Mouse (Mus musculus) E14TG2a.4 (cell line): ENCODE results near the gene Cblb.

Experiments
- CTCF ChIP-seq: conservative IDR thresholded peaks from 2 replicates; pipeline ENCODE4 v1.5.1; 2014; ENCODE audit warnings: low read length
- POU5F1 ChIP-seq: IDR thresholded peaks from 2 replicates; pipeline ENCODE4 v1.6.1; 2014; ENCODE audit warnings: low read length, borderline replicate concordance

DNA sequence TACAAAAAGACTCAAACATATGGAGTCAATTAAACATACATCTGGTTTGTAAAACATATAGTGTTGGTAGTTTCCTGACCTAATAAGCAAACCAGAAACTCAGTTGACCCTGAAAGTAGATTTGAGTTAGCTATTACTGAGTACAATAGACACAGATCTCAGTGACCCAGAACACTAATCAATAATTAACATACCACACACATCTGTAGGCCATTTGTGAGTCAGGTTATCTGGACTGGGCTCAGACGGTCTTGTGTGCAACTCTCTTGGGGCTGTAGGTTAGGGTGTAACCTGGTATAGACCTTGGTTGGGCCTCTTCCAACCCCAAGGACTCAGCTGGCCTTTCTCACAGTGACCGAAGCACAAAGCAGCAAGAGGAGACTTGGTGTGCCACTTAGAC, 211.1 kb downstream of the Cblb start:
- TF ChIP-seq CTCF (no peak), POU5F1 (no peak)
